Mouse (Mus musculus): ENCODE measurements around the gene Tmed1.
"Not testable (repeated sequence)": the region's sequence is repeated elsewhere in the genome, so short reads cannot be mapped to it uniquely, and the experiment has no call there.

Gene Tmed1

GRCm38 (mm10) chr9:21509772-21510688 is at the start of gene Tmed1:
Gene Tmed1, minus strand, starts transcription at chr9:21510252.
- DNase-seq (ENCODE audit: low read depth, low spot score) = peak; percentile 90

GRCm38 (mm10) chr9:21559151-21559550 is 49.1 kb upstream of the Tmed1 start:
- DNase-seq (ENCODE audit: low read depth, low spot score) = no peak

- no peak for DNase-seq (ENCODE audit: low read depth, low spot score)
Measured at GRCm38 (mm10) chr9:21558366-21558765, 48.3 kb upstream of the Tmed1 start.

- no peak for DNase-seq (ENCODE audit: low read depth, low spot score)
Measured at GRCm38 (mm10) chr9:21557556-21557955, 47.5 kb upstream of the Tmed1 start.

- no peak for DNase-seq (ENCODE audit: low read depth, low spot score)
Measured at GRCm38 (mm10) chr9:21556996-21557395, 46.9 kb upstream of the Tmed1 start.

GRCm38 (mm10) chr9:21555198-21555742 is 45.2 kb upstream of the Tmed1 start:
- DNase-seq (ENCODE audit: low read depth, low spot score) = no peak

- DNase-seq (ENCODE audit: low read depth, low spot score) = no peak
Measured at GRCm38 (mm10) chr9:21553607-21554273, 43.7 kb upstream of the Tmed1 start.

GRCm38 (mm10) chr9:21551049-21551448 is 41.0 kb upstream of the Tmed1 start:
- no peak for DNase-seq (ENCODE audit: low read depth, low spot score)

GRCm38 (mm10) chr9:21547075-21547941 is 37.3 kb upstream of the Tmed1 start:
- peak; percentile 35 for DNase-seq (ENCODE audit: low read depth, low spot score)

GRCm38 (mm10) chr9:21546789-21547074 is 36.7 kb upstream of the Tmed1 start, which contains the start of gene Carm1:
Gene Carm1, plus strand, starts transcription at chr9:21546894.
- no peak for DNase-seq (ENCODE audit: low read depth, low spot score)

- DNase-seq (ENCODE audit: low read depth, low spot score) = peak; percentile 98
Measured at GRCm38 (mm10) chr9:21545916-21546788, 36.1 kb upstream of the Tmed1 start.

- no peak for DNase-seq (ENCODE audit: low read depth, low spot score)
Measured at GRCm38 (mm10) chr9:21545351-21545915, 35.4 kb upstream of the Tmed1 start.

- not testable (repeated sequence) for DNase-seq (ENCODE audit: low read depth, low spot score)
Measured at GRCm38 (mm10) chr9:21542001-21542400, 31.9 kb upstream of the Tmed1 start.

- no peak for DNase-seq (ENCODE audit: low read depth, low spot score)
Measured at GRCm38 (mm10) chr9:21539981-21540753, 30.1 kb upstream of the Tmed1 start.

GRCm38 (mm10) chr9:21537009-21537408 is 27.0 kb upstream of the Tmed1 start:
- no peak for DNase-seq (ENCODE audit: low read depth, low spot score)

- DNase-seq (ENCODE audit: low read depth, low spot score) = no peak
Measured at GRCm38 (mm10) chr9:21536501-21536900, 26.4 kb upstream of the Tmed1 start.

- DNase-seq (ENCODE audit: low read depth, low spot score) = no peak
Measured at GRCm38 (mm10) chr9:21527917-21528324, 17.9 kb upstream of the Tmed1 start.

GRCm38 (mm10) chr9:21527100-21527801 is 17.2 kb upstream of the Tmed1 start:
- DNase-seq (ENCODE audit: low read depth, low spot score) = no peak

- DNase-seq (ENCODE audit: low read depth, low spot score) = no peak
Measured at GRCm38 (mm10) chr9:21526634-21526944, 16.5 kb upstream of the Tmed1 start.
